Mouse (Mus musculus) adrenal gland, adult (tissue): ENCODE results near the gene Gm44596.

Experiments
- DNase-seq, 2 experiments: peaks; one replicate each; pipeline ENCODE4 v3.0.0; 2022 to 2023; ENCODE audit warnings: low spot score in 1 of 2; ENCODE audit not compliant: inconsistent age in 2 of 2

The Gm44596 gene

GRCm38 (mm10) chr6:128425046-128425445 lies 49.7 kb downstream of the Gm44596 start:
- no peak for DNase-seq

GRCm38 (mm10) chr6:128427571-128427970 lies 52.3 kb downstream of the Gm44596 start:
- DNase-seq = no peak

GRCm38 (mm10) chr6:128429300-128429699 lies 54.0 kb downstream of the Gm44596 start:
- no peak for DNase-seq

DNA sequence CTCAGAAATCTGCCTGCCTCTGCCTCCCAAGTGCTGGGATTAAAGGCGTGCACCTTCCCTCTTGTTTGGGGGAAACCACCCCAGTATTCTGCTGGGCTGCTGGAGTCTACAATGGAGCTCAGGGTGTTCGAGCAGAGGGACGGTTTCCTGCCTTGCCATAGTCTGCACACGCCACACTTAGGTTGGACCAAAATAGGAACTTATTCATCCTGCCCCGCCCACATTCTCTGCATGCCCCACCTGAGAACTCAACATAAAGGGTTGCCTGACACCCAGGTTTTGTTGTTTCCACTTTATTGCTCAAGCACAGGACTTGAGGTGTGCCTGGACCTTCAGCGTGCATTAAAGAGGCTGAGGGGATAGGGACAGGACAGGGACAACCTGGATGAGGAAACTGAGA lies 54.5 kb downstream of the Gm44596 start:
- DNase-seq = no peak

DNA sequence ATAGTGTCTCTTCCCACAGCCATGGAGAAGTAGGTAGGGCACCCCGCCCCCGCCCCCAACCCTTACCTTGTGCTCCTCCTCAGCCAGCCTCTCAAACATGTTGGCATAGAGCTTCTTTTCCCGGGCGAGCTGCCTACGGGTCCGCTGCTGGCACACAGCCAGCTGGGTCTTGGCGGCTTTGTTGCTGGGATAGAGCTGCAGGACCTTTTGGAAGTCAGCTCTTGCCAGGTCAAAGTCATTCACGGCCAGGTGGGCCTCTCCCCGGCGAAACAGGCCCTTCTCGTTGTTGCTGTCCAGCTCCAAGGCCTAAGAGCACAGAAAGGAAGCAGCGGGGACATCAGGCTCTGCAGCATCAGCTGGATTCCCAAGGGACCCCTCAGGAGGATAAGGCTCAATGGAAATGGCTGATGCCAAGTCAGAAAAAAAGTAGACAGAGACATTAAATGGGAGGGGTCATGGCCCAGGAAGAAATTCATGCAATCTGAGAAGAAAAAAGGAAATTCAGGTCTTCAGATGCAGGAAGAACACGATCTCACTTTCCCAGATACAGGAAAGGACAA lies 57.1 kb downstream of the Gm44596 start:
- no peak for DNase-seq

- no peak for DNase-seq
Measured at GRCm38 (mm10) chr6:128433566-128433965, 58.3 kb downstream of the Gm44596 start.

DNA sequence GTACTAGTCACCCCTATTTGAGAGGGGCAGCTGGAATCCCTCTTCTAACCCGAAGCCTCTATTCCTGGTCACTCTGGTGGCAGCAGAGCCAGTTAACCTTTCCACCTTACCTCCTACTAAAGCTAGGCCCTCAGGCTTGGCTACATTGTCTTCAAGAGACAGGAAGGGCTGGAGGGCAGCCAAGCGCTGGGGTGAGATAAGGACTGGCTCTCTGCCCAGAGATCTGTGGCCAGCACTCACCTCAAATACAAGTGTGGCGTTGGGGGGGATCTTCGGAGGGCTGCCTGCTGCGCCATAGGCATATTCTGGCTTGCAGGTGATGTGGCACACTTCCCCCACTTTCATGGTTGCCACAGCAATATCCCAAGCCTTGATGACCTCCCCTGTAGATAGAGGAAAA lies 60.2 kb downstream of the Gm44596 start:
- peak; percentile 92 to 97 for DNase-seq

DNA sequence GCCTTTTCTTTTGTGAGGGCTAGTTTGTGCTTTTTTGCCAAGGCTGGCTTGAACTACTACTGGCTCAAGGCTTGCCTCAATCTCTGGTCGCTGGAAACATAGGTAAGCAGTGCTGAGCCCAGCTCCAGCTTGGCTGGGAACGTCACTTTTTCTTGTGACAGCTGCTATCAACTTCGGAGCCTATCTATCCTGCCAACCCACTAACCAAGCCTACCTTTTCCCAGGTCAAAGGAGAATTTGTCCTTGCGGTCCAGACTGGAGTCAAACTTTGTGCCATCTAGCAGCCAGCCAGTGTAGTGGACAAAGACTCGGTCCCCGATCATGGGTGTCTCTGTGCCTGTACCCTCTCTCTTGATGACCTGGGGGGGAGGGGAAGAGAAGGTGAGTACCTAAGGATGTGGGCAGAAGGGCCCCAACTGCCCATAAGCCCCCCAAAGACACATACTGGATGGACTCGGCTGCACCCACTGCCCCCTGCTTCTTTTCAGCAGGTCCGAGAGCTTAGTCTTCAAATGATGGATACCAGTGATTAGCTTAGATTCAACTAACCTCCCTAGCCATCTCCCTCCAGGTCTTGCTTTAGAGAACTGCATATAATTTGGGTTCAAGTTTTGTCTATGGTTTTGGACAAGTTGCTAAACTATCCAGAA lies 61.2 kb downstream of the Gm44596 start:
- DNase-seq = no peak

DNA sequence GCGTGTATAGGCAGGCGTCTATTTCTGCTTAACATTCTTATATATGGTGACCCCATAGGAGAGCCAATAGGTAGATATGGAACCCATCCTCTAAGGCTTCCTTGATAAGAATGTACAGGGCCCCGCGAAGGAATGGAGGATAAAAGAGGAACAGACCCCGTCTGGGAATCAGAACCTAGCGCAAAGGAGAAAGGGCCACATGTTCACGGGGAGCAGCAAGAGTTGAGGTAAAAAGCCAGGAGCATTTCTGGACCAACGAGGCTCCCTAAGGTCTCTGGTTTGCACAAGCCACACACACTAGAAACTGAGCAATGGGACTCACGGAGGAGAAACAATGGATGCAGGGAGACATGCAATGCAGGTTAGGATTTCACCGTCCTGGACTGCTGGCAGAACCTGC lies 62.0 kb downstream of the Gm44596 start:
- DNase-seq = no peak

GRCm38 (mm10) chr6:128437731-128438316 lies 62.5 kb downstream of the Gm44596 start:
- DNase-seq = peak; percentile 80 to 93

- DNase-seq = peak; percentile 97 to 98
Measured at GRCm38 (mm10) chr6:128438317-128438870, 63.1 kb downstream of the Gm44596 start, which contains the start of gene Fkbp4. TSS of gene Fkbp4 (minus strand) at chr6:128438677.

GRCm38 (mm10) chr6:128438871-128439341 lies 63.6 kb downstream of the Gm44596 start:
- DNase-seq = peak; percentile 54 to 76

DNA sequence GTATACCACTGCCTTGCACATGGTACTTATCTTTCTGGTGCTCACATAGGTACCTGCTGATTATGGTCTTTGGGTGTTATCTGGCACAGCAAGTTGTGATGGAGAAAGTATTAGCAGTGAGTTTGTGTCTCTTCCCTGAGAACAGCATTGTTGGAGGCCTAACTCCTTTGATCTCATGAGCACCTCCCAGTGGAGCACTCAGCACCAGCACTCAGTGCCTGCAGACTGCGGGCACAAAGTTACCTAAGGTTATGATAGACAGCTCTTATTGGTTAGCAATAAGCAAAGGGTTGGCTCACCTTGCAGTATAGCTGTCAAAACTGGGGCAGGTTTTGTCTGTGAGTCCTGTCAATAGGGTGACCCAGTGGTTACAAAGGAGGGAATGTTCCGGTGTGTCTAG lies 64.9 kb downstream of the Gm44596 start:
- DNase-seq = no peak

DNA sequence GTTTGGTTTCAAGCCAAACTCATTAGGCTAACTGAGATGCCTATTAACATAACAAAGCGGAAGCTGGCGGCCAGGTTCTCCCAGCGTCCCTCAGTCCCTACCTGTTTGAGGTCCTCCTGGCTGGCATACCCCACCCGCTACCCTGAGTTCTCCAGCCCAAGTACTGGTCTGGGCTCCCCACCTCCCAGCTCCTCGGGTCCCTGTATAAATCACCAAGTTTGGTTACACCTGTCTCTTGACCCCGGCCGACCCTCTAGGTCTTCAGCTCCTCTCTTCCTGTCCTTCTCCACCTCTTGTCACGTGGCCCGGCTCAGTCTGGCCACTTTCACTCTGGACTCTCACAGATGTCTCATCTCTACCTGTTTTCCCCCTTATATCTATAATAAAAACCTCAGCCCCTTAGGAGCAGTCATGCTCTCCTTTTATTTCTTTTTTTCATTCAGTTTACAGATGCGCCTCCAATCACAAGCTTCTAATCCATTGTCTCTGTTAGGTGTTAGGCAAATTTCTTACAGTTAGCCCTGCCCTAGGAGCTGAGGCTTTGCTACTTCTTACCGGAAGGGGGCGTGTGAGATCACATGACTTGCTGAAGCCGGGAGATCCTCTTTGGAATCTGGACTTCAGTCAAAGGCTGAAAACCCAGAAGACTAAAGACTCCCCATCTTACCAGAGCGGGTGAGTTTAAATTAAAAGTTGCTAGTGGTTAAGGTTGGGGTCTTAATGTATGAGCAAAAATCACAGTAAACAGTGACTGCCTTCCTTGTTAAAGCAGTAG lies 70.6 kb downstream of the Gm44596 start:
- DNase-seq = peak; percentile 67 to 91

DNA sequence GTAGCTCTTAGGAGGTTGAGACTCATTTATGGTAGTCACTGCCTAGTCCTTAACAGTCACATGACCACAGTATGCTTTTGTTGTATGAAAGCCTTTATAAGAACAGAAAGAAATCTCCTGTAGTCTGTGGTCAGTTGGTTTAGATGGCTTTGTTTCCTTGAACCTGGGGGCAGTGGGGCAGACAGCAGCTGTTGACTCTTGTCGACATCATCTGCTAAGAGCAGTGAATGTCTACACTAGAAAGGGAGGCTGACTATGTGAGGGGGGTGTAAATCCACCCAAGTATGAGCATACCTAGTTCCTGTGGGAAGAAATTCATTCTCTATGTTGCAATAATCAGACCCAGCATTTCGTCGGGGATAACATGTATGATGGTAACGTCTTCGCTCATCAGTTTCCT lies 71.8 kb downstream of the Gm44596 start:
- no peak for DNase-seq

GRCm38 (mm10) chr6:128455835-128456605 lies 80.7 kb downstream of the Gm44596 start:
- peak; percentile 62 to 85 for DNase-seq
